8 mouse cellular contexts compared by ENCODE assay signal in the genomic region with DNA sequence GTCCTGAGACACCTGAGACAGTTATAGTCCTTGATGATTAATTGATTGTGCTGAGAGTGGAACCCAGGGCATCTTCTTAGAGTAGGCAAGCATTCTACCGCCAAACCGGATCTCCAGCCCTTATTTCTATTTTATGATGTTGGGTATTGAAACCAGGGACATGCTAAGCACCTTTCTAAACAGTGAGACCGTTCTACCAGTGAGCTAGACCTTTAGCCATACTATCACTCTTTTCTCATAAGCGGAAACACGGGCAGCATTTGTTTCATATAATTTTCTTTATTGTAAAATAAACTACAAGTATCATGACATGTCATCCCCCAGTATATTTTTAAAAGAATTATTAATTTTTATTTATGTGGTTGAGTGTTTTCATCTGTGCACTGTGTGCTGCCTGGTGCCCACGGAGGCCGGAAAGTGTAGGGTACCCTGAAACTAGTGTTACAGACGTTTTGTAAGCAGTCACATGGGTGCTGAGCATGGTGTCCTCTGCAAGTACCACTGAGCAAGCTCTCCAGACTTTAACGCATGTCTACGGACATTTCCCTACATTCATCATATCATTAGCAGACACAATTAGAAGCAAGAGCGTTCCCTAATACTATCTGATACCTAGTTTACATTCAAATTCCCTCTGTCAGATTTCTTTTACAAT. TPM values are rescaled to one million over a fixed set of nuclear protein-coding genes. Genes with fewer than 3 reads are reported as not detected.
DNase-seq lines count a peak whose midpoint lies in the region; ATAC-seq and TF ChIP-seq lines count a peak whose summit lies in the region.

No protein-coding gene starts in this region.

- H3K4me2 ChIP-seq in intestine, postnatal 0 days (replicated peaks; ENCODE audit: low read depth), result peak overlapping the region; percentile 82
- peak overlapping the region; percentile 65 for H3K4me2 ChIP-seq in neural tube, embryonic 13.5 days

- 57% methylated on average over 11 of the region's 11 CpGs for WGBS in lung, adult 2 months
- 54% methylated on average over 11 of the region's 11 CpGs for WGBS in forebrain, embryonic 10.5 days
- 53% methylated on average over 11 of the region's 11 CpGs for WGBS in intestine, postnatal 0 days
- 56% methylated on average over 11 of the region's 11 CpGs for WGBS in neural tube, embryonic 13.5 days

- no peaks in the 10 kb centered on the region for H3K36me3 ChIP-seq in forebrain, embryonic 10.5 days (replicated peaks)
- no peaks in the 10 kb centered on the region for H3K36me3 ChIP-seq in intestine, postnatal 0 days (ENCODE audit: control insufficient read depth, insufficient read depth)
- no peaks in the 10 kb centered on the region for H3K36me3 ChIP-seq in neural tube, embryonic 13.5 days

- TF ChIP-seq CTCF in lung, adult 2 months (IDR thresholded peaks at IDR 0.05; ENCODE audit: insufficient read depth, low read length), result no peak
- TF ChIP-seq CTCF in intestine, postnatal 0 days (IDR thresholded peaks at IDR 0.05; ENCODE audit: low read depth), result no peak

- peak overlapping the region; percentile 87 for H3K27ac ChIP-seq in forebrain, embryonic 10.5 days
- no peak overlapping the region for H3K27ac ChIP-seq in intestine, postnatal 0 days (ENCODE audit: low read depth, low read length)
- H3K27ac ChIP-seq in neural tube, embryonic 13.5 days (replicated peaks), result peak overlapping the region; percentile 80

- DNase-seq in lung, adult 2 months, result no peak
- no peak for DNase-seq in lung, adult 18-20 months
- no peak for DNase-seq in forebrain, embryonic 10.5 days (ENCODE audit: extremely low spot score, low spot score)
- DNase-seq in right cerebral cortex, adult 2 months (ENCODE audit: low spot score in 2 of 2), result no peak
- no peak for DNase-seq in ovary, postnatal 36 days (ENCODE audit: low spot score)
- no peak for DNase-seq in frontal cortex, postnatal 36 days (ENCODE audit: low spot score in 2 of 2)

- peak overlapping the region; percentile 82 for H3K4me3 ChIP-seq in lung, adult 2 months (replicated peaks; ENCODE audit: extremely low read depth, low read depth, low read length)
- peak overlapping the region; percentile 60 for H3K4me3 ChIP-seq in forebrain, embryonic 10.5 days
- peak overlapping the region; percentile 59 for H3K4me3 ChIP-seq in intestine, postnatal 0 days (ENCODE audit: low read depth, low read length)
- peak overlapping the region; percentile 51 for H3K4me3 ChIP-seq in neural tube, embryonic 13.5 days

- no peak for TF ChIP-seq POLR2A in lung, adult 2 months (IDR thresholded peaks at IDR 0.05; ENCODE audit: borderline replicate concordance, extremely low read depth, low read depth, low read length)

- H3K4me1 ChIP-seq in lung, adult 2 months (ENCODE audit: control insufficient read depth, insufficient read depth, low read length), result no peaks in the 10 kb centered on the region; the same call in 1 of the 2 replicates
- H3K4me1 ChIP-seq in forebrain, embryonic 10.5 days, result peaks cover 14% of the 10 kb centered on the region
- H3K4me1 ChIP-seq in intestine, postnatal 0 days (replicated peaks; ENCODE audit: control insufficient read depth, insufficient read depth, low read length), result 0 out of 2 replicates have a peak, but pooled peaks cover 5% of the 10 kb centered on the region
- peaks cover 8% of the 10 kb centered on the region for H3K4me1 ChIP-seq in neural tube, embryonic 13.5 days (replicated peaks)

- peaks cover 10% of the 10 kb centered on the region; the same call in 1 of the 2 replicates for H3K27me3 ChIP-seq in forebrain, embryonic 10.5 days (ENCODE audit: poor library complexity, severe bottlenecking)
- no peaks in the 10 kb centered on the region for H3K27me3 ChIP-seq in intestine, postnatal 0 days (replicated peaks; ENCODE audit: control insufficient read depth, insufficient read depth, low read length)
- H3K27me3 ChIP-seq in neural tube, embryonic 13.5 days, result peaks cover 8% of the 10 kb centered on the region

- H3K9ac ChIP-seq in intestine, postnatal 0 days (ENCODE audit: low read depth, low read length), result peak overlapping the region; percentile 64
- peak overlapping the region; percentile 78 for H3K9ac ChIP-seq in neural tube, embryonic 13.5 days

- H3K9me3 ChIP-seq in forebrain, embryonic 10.5 days, result no peaks in the 10 kb centered on the region
- no peaks in the 10 kb centered on the region for H3K9me3 ChIP-seq in intestine, postnatal 0 days (ENCODE audit: control insufficient read depth)
- H3K9me3 ChIP-seq in neural tube, embryonic 13.5 days, result no peaks in the 10 kb centered on the region

- ATAC-seq in intestine, postnatal 0 days, result peak; percentile 10; the same call in 1 of the 2 replicates
- ATAC-seq in neural tube, embryonic 13.5 days (ENCODE audit: low read depth), result peak; percentile 68; the same call in 1 of the 2 replicates

RNA-seq across cellular contexts. Expression of gene Zkscan3, which starts 6.4 kb away (rescaled TPM):
- polyA plus RNA-seq in lung, adult 2 months (2012; rRNA removed), result 18.2 and 18.7 TPM in 2 replicates
- 84.9 and 87.6 TPM in 2 replicates for polyA plus RNA-seq in forebrain, embryonic 10.5 days (2016; fragmentation: Nextera tagmentation; extraction: Ambion mirVana)
- polyA plus RNA-seq in intestine, postnatal 0 days (2015; fragmentation: Nextera tagmentation; extraction: Ambion mirVana), result 37.1 and 40.6 TPM in 2 replicates
- polyA plus RNA-seq in neural tube, embryonic 13.5 days (2015; fragmentation: Nextera tagmentation; extraction: Ambion mirVana), result 72.1 and 84.0 TPM in 2 replicates

RNA-seq across cellular contexts. Expression of gene Pgbd1, which starts 31.9 kb away (rescaled TPM):
- polyA plus RNA-seq in lung, adult 2 months (2012; rRNA removed), result 0.31 and 0.73 TPM in 2 replicates
- polyA plus RNA-seq in forebrain, embryonic 10.5 days (2016; fragmentation: Nextera tagmentation; extraction: Ambion mirVana), result 5.9 and 6.0 TPM in 2 replicates
- polyA plus RNA-seq in intestine, postnatal 0 days (2015; fragmentation: Nextera tagmentation; extraction: Ambion mirVana), result 0.47 and 0.60 TPM in 2 replicates
- 3.4 and 3.9 TPM in 2 replicates for polyA plus RNA-seq in neural tube, embryonic 13.5 days (2015; fragmentation: Nextera tagmentation; extraction: Ambion mirVana)

RNA-seq across cellular contexts. Expression of gene Zscan26, which starts 44.6 kb away (rescaled TPM):
- 12.9 and 21.4 TPM in 2 replicates for polyA plus RNA-seq in lung, adult 2 months (2012; rRNA removed)
- polyA plus RNA-seq in forebrain, embryonic 10.5 days (2016; fragmentation: Nextera tagmentation; extraction: Ambion mirVana), result 22.8 and 27.7 TPM in 2 replicates
- 11.4 and 14.7 TPM in 2 replicates for polyA plus RNA-seq in intestine, postnatal 0 days (2015; fragmentation: Nextera tagmentation; extraction: Ambion mirVana)
- 23.5 and 27.9 TPM in 2 replicates for polyA plus RNA-seq in neural tube, embryonic 13.5 days (2015; fragmentation: Nextera tagmentation; extraction: Ambion mirVana)

RNA-seq across cellular contexts. Expression of gene Zscan12, which starts 46.3 kb away (rescaled TPM):
- 1.1 and 1.8 TPM in 2 replicates for polyA plus RNA-seq in lung, adult 2 months (2012; rRNA removed)
- polyA plus RNA-seq in forebrain, embryonic 10.5 days (2016; fragmentation: Nextera tagmentation; extraction: Ambion mirVana), result 18.9 and 21.8 TPM in 2 replicates
- polyA plus RNA-seq in intestine, postnatal 0 days (2015; fragmentation: Nextera tagmentation; extraction: Ambion mirVana), result 3.5 and 3.9 TPM in 2 replicates
- 13.8 and 14.4 TPM in 2 replicates for polyA plus RNA-seq in neural tube, embryonic 13.5 days (2015; fragmentation: Nextera tagmentation; extraction: Ambion mirVana)

RNA-seq across cellular contexts. Expression of gene Nkapl, which starts 59.4 kb away (rescaled TPM):
- 0.82 and 0.89 TPM in 2 replicates for polyA plus RNA-seq in lung, adult 2 months (2012; rRNA removed)
- polyA plus RNA-seq in forebrain, embryonic 10.5 days (2016; fragmentation: Nextera tagmentation; extraction: Ambion mirVana), result 2.5 and 3.2 TPM in 2 replicates
- 2.1 and 2.7 TPM in 2 replicates for polyA plus RNA-seq in intestine, postnatal 0 days (2015; fragmentation: Nextera tagmentation; extraction: Ambion mirVana)
- 3.2 and 3.9 TPM in 2 replicates for polyA plus RNA-seq in neural tube, embryonic 13.5 days (2015; fragmentation: Nextera tagmentation; extraction: Ambion mirVana)
